ENCODE assay signal across 8 mouse cellular contexts in the genomic region with DNA sequence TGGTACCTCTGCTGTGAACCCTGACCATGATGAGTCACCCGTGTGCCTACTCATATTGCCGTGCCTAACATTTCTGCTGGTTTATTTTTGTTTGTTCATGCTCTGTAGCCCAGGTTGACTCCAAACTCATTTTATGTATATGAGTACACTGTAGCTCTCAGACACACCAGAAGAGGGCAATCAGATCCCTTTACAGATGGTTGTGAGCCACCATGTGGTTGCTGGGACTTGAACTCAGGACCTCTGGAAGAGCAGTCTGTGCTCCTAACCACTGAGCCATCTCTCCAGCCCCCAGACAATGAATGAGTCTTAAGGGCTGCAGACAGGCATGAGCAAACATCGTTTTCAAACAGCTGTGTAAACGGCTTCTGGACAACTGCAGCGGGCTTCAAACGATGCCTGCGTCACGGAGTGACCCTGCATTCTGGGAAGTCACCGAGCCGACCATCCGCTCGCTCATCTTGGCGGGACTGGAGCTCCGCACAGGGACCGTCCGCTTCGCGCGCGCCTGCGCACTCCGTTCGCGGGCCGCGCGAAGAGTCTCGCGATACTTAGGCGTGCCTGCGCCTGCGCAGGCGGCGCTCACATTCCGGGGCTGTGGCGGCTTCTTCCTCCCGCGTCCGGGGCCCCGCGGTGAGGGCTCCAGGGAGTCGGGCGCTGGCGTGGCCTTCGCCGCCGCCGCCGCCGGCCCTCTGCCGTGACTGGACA. TPM values are rescaled to one million over a fixed set of nuclear protein-coding genes. Genes with fewer than 3 reads are reported as not detected.
DNase-seq lines count a peak whose midpoint lies in the region; ATAC-seq lines count a peak whose summit lies in the region.

A gene (plus strand): TSS at position 590 of the 708 bp plus-strand sequence.

- peak within 1 kb of the TSS; percentile 78 for H3K4me2 ChIP-seq in forebrain, embryonic 11.5 days (ENCODE audit: low read depth, low read length, severe bottlenecking)
- peak within 1 kb of the TSS; percentile 86 for H3K4me2 ChIP-seq in heart, embryonic 16.5 days (ENCODE audit: low read depth, low read length)
- peak within 1 kb of the TSS; percentile 82 for H3K4me2 ChIP-seq in liver, embryonic 15.5 days
- H3K4me2 ChIP-seq in neural tube, embryonic 12.5 days (replicated peaks): peak within 1 kb of the TSS; percentile 69

- H3K9me3 ChIP-seq in forebrain, embryonic 11.5 days (ENCODE audit: control insufficient read depth, low read length): no peaks in the 10 kb centered on the region
- no peaks in the 10 kb centered on the region for H3K9me3 ChIP-seq in heart, embryonic 16.5 days (replicated peaks; ENCODE audit: control insufficient read depth, low read length)
- H3K9me3 ChIP-seq in liver, embryonic 15.5 days (replicated peaks): no peaks in the 10 kb centered on the region
- no peaks in the 10 kb centered on the region for H3K9me3 ChIP-seq in neural tube, embryonic 12.5 days

- peak within 1 kb of the TSS; percentile 100 for H3K9ac ChIP-seq in forebrain, embryonic 11.5 days (ENCODE audit: low read length)
- H3K9ac ChIP-seq in heart, embryonic 16.5 days (ENCODE audit: low read length): peak within 1 kb of the TSS; percentile 96
- peak within 1 kb of the TSS; percentile 99 for H3K9ac ChIP-seq in liver, embryonic 15.5 days
- peak within 1 kb of the TSS; percentile 100 for H3K9ac ChIP-seq in neural tube, embryonic 12.5 days

- ATAC-seq in forebrain, embryonic 11.5 days (replicated peaks; ENCODE audit: low FRiP score): peak; percentile 96
- ATAC-seq in heart, embryonic 16.5 days (replicated peaks; ENCODE audit: extremely low read depth, insufficient read depth, low FRiP score): peak; percentile 99
- peak; percentile 98 for ATAC-seq in liver, embryonic 15.5 days (ENCODE audit: insufficient read depth)
- peak; percentile 96 for ATAC-seq in neural tube, embryonic 12.5 days (ENCODE audit: low FRiP score, low read depth)

- DNase-seq in CD8-positive naive resting alpha-beta T cell, adult 2 months (ENCODE audit: low read depth in 2 of 2, low spot score in 2 of 2): peak; percentile 83 to 86
- peak; percentile 84 for DNase-seq in c-Kit-positive CD71-negative TER-119-negative erythroid progenitor cells, embryonic 14.5 days (ENCODE audit: low read depth)
- DNase-seq in forebrain, embryonic 11.5 days (ENCODE audit: low spot score): peak; percentile 94
- peak; percentile 90 to 94 for DNase-seq in kidney, postnatal 36 days
- peak; percentile 67 for DNase-seq in telencephalon, adult 2 months (ENCODE audit: low read depth, low spot score)

- H3K36me3 ChIP-seq in forebrain, embryonic 11.5 days (ENCODE audit: control insufficient read depth, insufficient read depth, low read length): no peaks in the 10 kb centered on the region
- H3K36me3 ChIP-seq in heart, embryonic 16.5 days (ENCODE audit: control insufficient read depth, insufficient read depth): no peaks in the 10 kb centered on the region
- H3K36me3 ChIP-seq in liver, embryonic 15.5 days (replicated peaks): peaks cover 9% of the 10 kb centered on the region; the same call in 1 of the 2 replicates
- no peaks in the 10 kb centered on the region for H3K36me3 ChIP-seq in neural tube, embryonic 12.5 days

- H3K4me3 ChIP-seq in forebrain, embryonic 11.5 days (ENCODE audit: low read depth, low read length): peak within 1 kb of the TSS; percentile 98
- H3K4me3 ChIP-seq in heart, embryonic 16.5 days (ENCODE audit: low read length): peak within 1 kb of the TSS; percentile 76
- peak within 1 kb of the TSS; percentile 94 for H3K4me3 ChIP-seq in liver, embryonic 15.5 days (replicated peaks)
- peak within 1 kb of the TSS; percentile 99 for H3K4me3 ChIP-seq in neural tube, embryonic 12.5 days

- H3K27me3 ChIP-seq in forebrain, embryonic 11.5 days (ENCODE audit: control insufficient read depth, insufficient read depth, low read length): no peaks in the 10 kb centered on the region
- H3K27me3 ChIP-seq in heart, embryonic 16.5 days (ENCODE audit: control insufficient read depth, insufficient read depth, low read length): no peaks in the 10 kb centered on the region
- H3K27me3 ChIP-seq in liver, embryonic 15.5 days: no peaks in the 10 kb centered on the region
- H3K27me3 ChIP-seq in neural tube, embryonic 12.5 days (replicated peaks): no peaks in the 10 kb centered on the region

- H3K27ac ChIP-seq in forebrain, embryonic 11.5 days (ENCODE audit: low read depth, low read length): peak within 1 kb of the TSS; percentile 95
- H3K27ac ChIP-seq in heart, embryonic 16.5 days (ENCODE audit: low read length): peak within 1 kb of the TSS; percentile 92
- H3K27ac ChIP-seq in liver, embryonic 15.5 days (replicated peaks): peak within 1 kb of the TSS; percentile 99
- H3K27ac ChIP-seq in neural tube, embryonic 12.5 days: peak within 1 kb of the TSS; percentile 98

- H3K4me1 ChIP-seq in forebrain, embryonic 11.5 days (replicated peaks; ENCODE audit: control insufficient read depth, insufficient read depth, low read length): peaks cover 8% of the 10 kb centered on the region; the same call in 1 of the 2 replicates
- H3K4me1 ChIP-seq in heart, embryonic 16.5 days (ENCODE audit: control insufficient read depth, insufficient read depth, low read length): peaks cover 27% of the 10 kb centered on the region
- peaks cover 32% of the 10 kb centered on the region for H3K4me1 ChIP-seq in liver, embryonic 15.5 days (replicated peaks)
- H3K4me1 ChIP-seq in neural tube, embryonic 12.5 days: peaks cover 23% of the 10 kb centered on the region

- WGBS in forebrain, embryonic 11.5 days: 3% methylated on average over 51 of the region's 51 CpGs
- WGBS in heart, embryonic 16.5 days: 1% methylated on average over 51 of the region's 51 CpGs
- under 1% methylated on average over 51 of the region's 51 CpGs for WGBS in liver, embryonic 15.5 days (ENCODE audit: insufficient replicate concordance)
- 3% methylated on average over 51 of the region's 51 CpGs for WGBS in neural tube, embryonic 12.5 days

RNA-seq across cellular contexts. Expression of the gene that starts here (rescaled TPM):
- 68.4 and 74.3 TPM in 2 replicates for polyA plus RNA-seq in forebrain, embryonic 11.5 days (2014; fragmentation: Nextera tagmentation; extraction: Ambion mirVana)
- polyA plus RNA-seq in heart, embryonic 16.5 days (2015; fragmentation: Nextera tagmentation; extraction: Ambion mirVana): 49.3 and 51.4 TPM in 2 replicates
- 10.7 and 11.3 TPM in 2 replicates for polyA plus RNA-seq in liver, embryonic 15.5 days (2015; fragmentation: Nextera tagmentation; extraction: Ambion mirVana)
- 74.6 and 78.9 TPM in 2 replicates for polyA plus RNA-seq in neural tube, embryonic 12.5 days (2016; fragmentation: Nextera tagmentation; extraction: Ambion mirVana)

Comparison
In these comparisons a context has a peak if more than half of its experiments do, and no peak if none do; other contexts are left out.
1. Peak in every context shown above with its lines: DNase-seq, ATAC-seq, H3K4me3 ChIP-seq and H3K27ac ChIP-seq.